Mouse (Mus musculus) adrenal gland, postnatal 4 days (tissue): ENCODE data around the gene Synj2. TPM values are rescaled to one million over a fixed set of nuclear protein-coding genes. Genes with fewer than 3 reads are reported as not detected.
A peak's percentile ranks its signal among the peaks of the same experiment; 100 is the strongest.

Experiments used
- DNase-seq, 2 experiments: peaks; one replicate each; pipeline ENCODE4 v3.0.0; 2021 to 2022; ENCODE audit warnings: low spot score in 2 of 2, mixed read lengths in 2 of 2
- total RNA-seq, 2 experiments: library from RNA; stranded (reverse); gene quantifications; 2 replicates each; pipeline ENCODE4 v1.2.3; 2021

The Synj2 gene
- total RNA-seq, 2 experiments from 2014 or later: 12.4 to 12.8 TPM

GRCm38 (mm10) chr17:5934554-5935324 is 6.3 kb upstream of the Synj2 start:
- peak in 1 of 2 experiments; percentile 47 for DNase-seq

- no peak for DNase-seq
Measured at GRCm38 (mm10) chr17:5935680-5936079, 5.4 kb upstream of the Synj2 start.

GRCm38 (mm10) chr17:5936276-5936675 is 4.8 kb upstream of the Synj2 start:
- DNase-seq: no peak

- no peak for DNase-seq
Measured at GRCm38 (mm10) chr17:5937441-5937840, 3.6 kb upstream of the Synj2 start.

- no peak for DNase-seq
Measured at GRCm38 (mm10) chr17:5939871-5940270, 1.2 kb upstream of the Synj2 start.

- DNase-seq: peak; percentile 53 to 67
Measured at GRCm38 (mm10) chr17:5940792-5941191, 288 bp upstream of the Synj2 start.

GRCm38 (mm10) chr17:5942156-5942555 is 1.1 kb downstream of the Synj2 start:
- DNase-seq: no peak

GRCm38 (mm10) chr17:5943053-5943452 is 2.0 kb downstream of the Synj2 start:
- DNase-seq: no peak

- DNase-seq: no peak
Measured at GRCm38 (mm10) chr17:5947039-5947438, 6.0 kb downstream of the Synj2 start.

GRCm38 (mm10) chr17:5952455-5952854 is 11.4 kb downstream of the Synj2 start:
- no peak for DNase-seq

- DNase-seq: no peak
Measured at GRCm38 (mm10) chr17:5956350-5957000, 15.4 kb downstream of the Synj2 start.

- no peak for DNase-seq
Measured at GRCm38 (mm10) chr17:5957097-5957496, 16.0 kb downstream of the Synj2 start.

GRCm38 (mm10) chr17:5958229-5958628 is 17.1 kb downstream of the Synj2 start:
- DNase-seq: no peak

- no peak for DNase-seq
Measured at GRCm38 (mm10) chr17:5958636-5959035, 17.6 kb downstream of the Synj2 start.

GRCm38 (mm10) chr17:5959096-5959495 is 18.0 kb downstream of the Synj2 start:
- DNase-seq: no peak

- DNase-seq: no peak
Measured at GRCm38 (mm10) chr17:5959802-5960201, 18.7 kb downstream of the Synj2 start.

- DNase-seq: no peak
Measured at GRCm38 (mm10) chr17:5963766-5964165, 22.7 kb downstream of the Synj2 start.

- DNase-seq: no peak
Measured at GRCm38 (mm10) chr17:5965084-5965781, 24.2 kb downstream of the Synj2 start.

- DNase-seq: no peak
Measured at GRCm38 (mm10) chr17:5966706-5967105, 25.6 kb downstream of the Synj2 start.

GRCm38 (mm10) chr17:5968562-5968961 is 27.5 kb downstream of the Synj2 start:
- no peak for DNase-seq

GRCm38 (mm10) chr17:5969246-5969645 is 28.2 kb downstream of the Synj2 start:
- no peak for DNase-seq

GRCm38 (mm10) chr17:5970298-5970821 is 29.3 kb downstream of the Synj2 start:
- DNase-seq: no peak
